Mouse (Mus musculus): ENCODE measurements at regions not wholly inside any gene's neighbourhood (a gene's known extent, or its start where the extent isn't known, plus 50 kb on each side); places are given as distances from the start of the nearest gene placed in this dataset.

- DNase-seq (ENCODE audit: low spot score in 2 of 2) = no peak
Observed at GRCm38 (mm10) chr4:81970472-81970871, 527.9 kb upstream of the Mpdz start.

GRCm38 (mm10) chr4:81969621-81970115 lies 527.1 kb upstream of the Mpdz start:
- DNase-seq (ENCODE audit: low spot score in 2 of 2) = no peak

- DNase-seq (ENCODE audit: low spot score in 2 of 2) = no peak
Observed at GRCm38 (mm10) chr4:81966054-81966623, 523.5 kb upstream of the Mpdz start.

- no peak for DNase-seq (ENCODE audit: low spot score in 2 of 2)
Observed at GRCm38 (mm10) chr4:81963112-81963511, 520.5 kb upstream of the Mpdz start.

- DNase-seq (ENCODE audit: low spot score in 2 of 2) = no peak
Observed at GRCm38 (mm10) chr4:81962586-81962985, 520.0 kb upstream of the Mpdz start.

- DNase-seq (ENCODE audit: low spot score in 2 of 2) = no peak
Observed at GRCm38 (mm10) chr4:81960552-81961534, 518.2 kb upstream of the Mpdz start.

- DNase-seq (ENCODE audit: low spot score in 2 of 2) = no peak
Observed at GRCm38 (mm10) chr4:81956926-81957694, 514.5 kb upstream of the Mpdz start.

GRCm38 (mm10) chr4:81953023-81953422 lies 510.4 kb upstream of the Mpdz start:
- DNase-seq (ENCODE audit: low spot score in 2 of 2) = no peak

GRCm38 (mm10) chr4:81937384-81937783 lies 494.8 kb upstream of the Mpdz start:
- DNase-seq (ENCODE audit: low spot score in 2 of 2) = no peak

- DNase-seq (ENCODE audit: low spot score in 2 of 2) = no peak
Observed at GRCm38 (mm10) chr4:81930956-81931355, 488.3 kb upstream of the Mpdz start.

- DNase-seq (ENCODE audit: low spot score in 2 of 2) = no peak
Observed at GRCm38 (mm10) chr4:81928581-81929244, 486.1 kb upstream of the Mpdz start.

- no peak for DNase-seq (ENCODE audit: low spot score in 2 of 2)
Observed at GRCm38 (mm10) chr4:81927176-81927714, 484.6 kb upstream of the Mpdz start.

- DNase-seq (ENCODE audit: low spot score in 2 of 2) = no peak
Observed at GRCm38 (mm10) chr4:81926662-81927141, 484.1 kb upstream of the Mpdz start.

GRCm38 (mm10) chr4:81925611-81926010 lies 483.0 kb upstream of the Mpdz start:
- DNase-seq (ENCODE audit: low spot score in 2 of 2) = no peak

- no peak for DNase-seq (ENCODE audit: low spot score in 2 of 2)
Observed at GRCm38 (mm10) chr4:81924120-81924519, 481.5 kb upstream of the Mpdz start.

- DNase-seq (ENCODE audit: low spot score in 2 of 2) = no peak
Observed at GRCm38 (mm10) chr4:81922876-81923275, 480.3 kb upstream of the Mpdz start.

GRCm38 (mm10) chr4:81914971-81915370 lies 472.4 kb upstream of the Mpdz start:
- DNase-seq (ENCODE audit: low spot score in 2 of 2) = no peak

- peak in 1 of 2 experiments; percentile 51 for DNase-seq (ENCODE audit: low spot score in 2 of 2)
Observed at GRCm38 (mm10) chr4:81913296-81913695, 470.7 kb upstream of the Mpdz start.

- DNase-seq (ENCODE audit: low spot score in 2 of 2) = no peak
Observed at GRCm38 (mm10) chr4:81912653-81913052, 470.0 kb upstream of the Mpdz start.

- DNase-seq (ENCODE audit: low spot score in 2 of 2) = no peak
Observed at GRCm38 (mm10) chr4:81899961-81900540, 457.4 kb upstream of the Mpdz start.

- DNase-seq (ENCODE audit: low spot score in 2 of 2) = no peak
Observed at GRCm38 (mm10) chr4:81898661-81899060, 456.0 kb upstream of the Mpdz start.

Data from urinary bladder, postnatal 36 days (tissue).